Mouse (Mus musculus): Measurements from ENCODE around the gene Bysl. TPM values are rescaled to one million over a fixed set of nuclear protein-coding genes. Genes with fewer than 3 reads are reported as not detected.
"Not testable (repeated sequence)": the region's sequence is repeated elsewhere in the genome, so short reads cannot be mapped to it uniquely, and the experiment has no call there.

The Bysl gene
- total and polyA plus RNA-seq, 2 experiments from 2014 or later = 25.8 to 33.1 TPM

DNA sequence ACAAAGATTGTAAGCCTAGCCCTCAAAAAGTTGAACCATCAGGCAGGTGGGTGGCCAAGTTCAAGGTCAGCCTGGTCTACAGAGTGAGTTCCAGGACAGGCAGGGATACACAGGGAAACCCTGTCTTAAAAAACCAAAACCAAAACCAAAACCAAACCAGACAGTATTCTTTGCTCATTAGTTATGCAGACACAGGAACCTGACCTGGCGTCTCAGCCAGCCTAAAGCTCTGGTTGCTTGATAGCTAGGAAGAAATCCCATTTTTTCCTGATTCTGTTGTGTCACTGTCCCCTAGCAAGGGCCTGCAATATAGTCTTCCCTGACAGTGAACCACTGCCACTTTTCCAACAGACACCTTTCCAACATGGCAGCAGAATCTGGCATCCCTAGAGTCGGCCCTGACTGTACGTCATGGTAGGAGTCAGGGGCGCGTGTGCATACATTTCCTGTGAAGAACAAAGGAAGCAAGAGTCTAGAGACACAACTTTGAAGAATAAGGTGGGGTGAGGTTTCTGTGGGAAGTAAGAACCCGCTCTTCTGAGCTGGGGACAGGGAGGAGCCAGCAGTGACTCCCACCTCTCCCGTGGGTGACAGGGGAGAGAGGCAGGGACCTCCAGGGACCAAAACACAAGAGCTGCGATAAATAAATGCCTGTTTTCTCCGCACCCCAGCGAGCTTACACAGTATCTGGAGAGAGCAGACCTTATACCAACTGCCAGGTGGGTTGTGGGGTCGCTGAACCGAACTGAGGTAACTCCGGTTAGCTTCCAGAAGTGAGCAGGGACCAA, 10.5 kb downstream of the Bysl start:
- Histone ChIP-seq H3K27me3 (ENCODE audit: insufficient read depth, low read length) (no peaks in the 10 kb centered on the region), H3K4me1 (ENCODE audit: insufficient read depth, low read length) (no peaks in the 10 kb centered on the region), H3K4me3 (ENCODE audit: low read depth, low read length) (no peak overlapping the region), H3K4me2 (ENCODE audit: low read depth, low read length, poor library complexity, severe bottlenecking) (no peak overlapping the region), H3K9ac (replicated peaks; ENCODE audit: low read length, poor library complexity, severe bottlenecking) (no peak overlapping the region), H3K36me3 (ENCODE audit: insufficient read depth, low read length) (peaks cover 42% of the 10 kb centered on the region), H3K9me3 (ENCODE audit: low read length) (no peaks in the 10 kb centered on the region), H3K27ac (ENCODE audit: low read depth, low read length) (no peak overlapping the region)
- 83% methylated on average over 13 of the region's 13 CpGs for WGBS
- DNase-seq (ENCODE audit: low spot score) (no peak), ATAC-seq (ENCODE audit: low FRiP score) (no peak)
- TF ChIP-seq CTCF (IDR thresholded peaks at IDR 0.05) = no peak

DNA sequence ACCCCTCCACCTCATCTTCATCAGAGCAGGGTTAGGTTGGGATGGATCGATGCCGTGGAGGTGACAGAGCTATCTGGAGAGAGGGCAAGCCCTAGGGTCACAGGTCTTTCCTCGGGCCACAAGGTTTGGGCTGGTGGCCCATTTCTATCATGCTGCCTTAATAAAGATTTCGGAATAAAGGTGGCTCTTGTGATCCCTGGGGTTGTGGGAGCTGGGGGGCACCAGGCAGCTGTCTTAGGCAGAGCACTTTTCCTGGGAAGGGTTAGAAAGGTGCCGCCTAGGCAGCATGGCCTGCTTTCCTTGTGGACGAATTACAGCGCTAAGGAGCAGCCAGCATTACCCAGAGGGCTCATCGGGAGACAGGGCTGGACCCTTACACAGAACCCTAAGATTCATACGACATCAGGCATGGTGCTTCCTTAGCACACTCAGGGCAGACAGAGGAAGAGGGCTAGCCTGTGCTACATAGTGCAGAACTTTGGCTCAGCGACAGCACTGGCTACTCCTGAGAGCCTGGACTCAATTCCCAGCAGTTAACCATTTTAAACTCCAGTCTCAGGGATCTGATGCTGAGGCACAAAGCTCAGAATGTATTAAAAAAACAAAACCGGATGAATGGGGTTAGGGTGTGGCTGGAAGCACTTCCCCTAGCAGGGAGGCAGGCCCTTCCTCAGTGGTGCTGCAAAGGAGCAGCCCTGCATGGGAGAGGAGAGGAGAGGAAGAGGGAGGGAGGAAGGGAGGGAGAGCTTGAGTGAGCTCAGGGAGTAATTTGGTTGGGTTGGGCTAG, 11.6 kb downstream of the Bysl start:
- Histone ChIP-seq H3K9ac (replicated peaks; ENCODE audit: low read length, poor library complexity, severe bottlenecking) (no peak overlapping the region), H3K36me3 (ENCODE audit: insufficient read depth, low read length) (peaks cover 31% of the 10 kb centered on the region), H3K4me2 (ENCODE audit: low read depth, low read length, poor library complexity, severe bottlenecking) (no peak overlapping the region), H3K4me1 (ENCODE audit: insufficient read depth, low read length) (no peaks in the 10 kb centered on the region), H3K4me3 (ENCODE audit: low read depth, low read length) (no peak overlapping the region), H3K27ac (ENCODE audit: low read depth, low read length) (no peak overlapping the region), H3K27me3 (ENCODE audit: insufficient read depth, low read length) (no peaks in the 10 kb centered on the region), H3K9me3 (ENCODE audit: low read length) (no peaks in the 10 kb centered on the region)
- DNase-seq (ENCODE audit: low spot score) (no peak), ATAC-seq (ENCODE audit: low FRiP score) (no peak)
- WGBS = 82% methylated on average over 11 of the region's 11 CpGs
- TF ChIP-seq CTCF (IDR thresholded peaks at IDR 0.05) = no peak

DNA sequence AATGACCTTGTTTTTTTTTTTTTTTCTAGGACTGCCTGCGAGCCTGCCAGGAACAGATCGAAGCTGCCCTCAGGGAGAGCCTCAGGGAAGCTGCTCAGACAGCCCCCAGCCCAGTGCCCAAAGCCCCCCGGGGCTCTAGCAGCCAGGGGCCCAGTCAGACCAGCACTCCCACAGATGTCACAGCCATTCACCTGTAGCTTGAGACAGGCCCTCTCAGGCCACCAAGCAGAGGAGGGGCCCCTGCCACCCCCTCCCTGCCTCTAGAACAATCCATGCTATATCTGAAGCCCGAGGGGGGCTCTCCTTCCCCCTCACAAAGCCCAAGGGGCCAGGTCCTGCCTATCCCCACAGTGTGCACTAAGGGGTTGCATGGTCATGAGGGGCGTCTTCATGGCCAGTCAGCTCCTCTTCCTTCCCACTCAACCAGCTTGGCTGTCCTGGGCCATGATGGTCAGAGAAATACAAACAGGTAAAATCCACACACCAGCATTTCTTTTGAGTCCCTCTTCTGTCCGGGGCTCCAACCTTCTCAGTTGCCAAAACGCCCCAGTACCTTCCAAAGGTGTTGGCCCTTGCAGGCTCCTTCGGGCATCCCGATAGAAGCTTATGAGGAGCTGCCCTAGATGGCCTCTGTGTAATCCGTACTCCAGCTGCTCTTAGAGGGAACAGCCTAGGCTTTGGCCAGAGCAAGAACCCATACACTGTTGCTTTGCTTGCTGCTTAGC, 12.6 kb downstream of the Bysl start:
- not testable (repeated sequence) for H3K4me1 ChIP-seq (ENCODE audit: insufficient read depth, low read length); H3K27ac ChIP-seq (ENCODE audit: low read depth, low read length); H3K4me2 ChIP-seq (ENCODE audit: low read depth, low read length, poor library complexity, severe bottlenecking); H3K4me3 ChIP-seq (ENCODE audit: low read depth, low read length); ATAC-seq (ENCODE audit: low FRiP score); H3K27me3 ChIP-seq (ENCODE audit: insufficient read depth, low read length); DNase-seq (ENCODE audit: low spot score); H3K9ac ChIP-seq (replicated peaks; ENCODE audit: low read length, poor library complexity, severe bottlenecking); H3K9me3 ChIP-seq (ENCODE audit: low read length)
- H3K36me3 ChIP-seq (ENCODE audit: insufficient read depth, low read length) = peaks cover 27% of the 10 kb centered on the region
- WGBS = 80% methylated on average over 10 of the region's 10 CpGs

DNA sequence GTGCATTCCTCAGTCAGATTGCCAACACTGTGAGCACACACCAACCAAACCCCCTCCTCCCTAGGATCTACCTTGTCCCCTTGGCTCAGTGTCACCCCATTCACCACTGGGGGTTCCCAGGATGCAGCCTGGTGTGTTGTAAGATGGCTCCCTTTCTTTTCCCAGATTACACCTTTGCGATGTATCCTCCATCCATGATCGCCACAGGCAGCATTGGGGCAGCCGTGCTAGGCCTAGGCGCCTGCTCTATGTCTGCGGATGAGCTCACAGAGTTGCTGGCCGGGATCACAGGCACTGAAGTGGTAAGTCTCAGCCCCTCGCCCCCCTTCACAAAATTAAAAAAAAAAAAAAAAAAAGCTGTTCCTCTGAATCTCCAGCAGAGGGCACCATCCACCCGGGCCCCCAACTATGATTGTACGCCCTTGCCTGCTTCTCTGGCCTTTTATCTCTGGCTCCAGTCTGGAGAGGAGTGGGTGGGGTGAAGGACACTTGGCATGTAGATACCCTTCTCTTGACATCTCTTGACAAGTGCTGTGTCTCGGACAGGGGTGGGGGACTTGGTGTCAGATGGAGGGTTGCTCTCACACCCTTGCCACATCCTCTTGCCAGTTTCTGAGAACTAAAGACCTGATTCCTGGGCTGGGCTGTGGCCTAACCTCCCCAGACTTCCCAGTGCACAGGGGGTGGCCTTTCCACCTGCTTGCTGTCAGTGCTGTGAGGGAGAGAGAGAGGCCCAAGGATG, 13.3 kb downstream of the Bysl start:
- 21% methylated on average over 10 of the region's 10 CpGs for WGBS
- peak; percentile 85 for TF ChIP-seq CTCF (IDR thresholded peaks at IDR 0.05)
- no peaks in the 10 kb centered on the region for H3K27me3 ChIP-seq (ENCODE audit: insufficient read depth, low read length)
- H3K9ac ChIP-seq (replicated peaks; ENCODE audit: low read length, poor library complexity, severe bottlenecking) = no peak overlapping the region
- no peak overlapping the region for H3K4me2 ChIP-seq (ENCODE audit: low read depth, low read length, poor library complexity, severe bottlenecking)
- DNase-seq (ENCODE audit: low spot score) = peak; percentile 63
- no peak overlapping the region for H3K27ac ChIP-seq (ENCODE audit: low read depth, low read length)
- H3K4me3 ChIP-seq (ENCODE audit: low read depth, low read length) = no peak overlapping the region
- ATAC-seq (ENCODE audit: low FRiP score) = peak; percentile 22; the same call in 1 of the 2 replicates
- H3K36me3 ChIP-seq (ENCODE audit: insufficient read depth, low read length) = peaks cover 25% of the 10 kb centered on the region
- no peaks in the 10 kb centered on the region for H3K9me3 ChIP-seq (ENCODE audit: low read length)
- H3K4me1 ChIP-seq (ENCODE audit: insufficient read depth, low read length) = no peaks in the 10 kb centered on the region

DNA sequence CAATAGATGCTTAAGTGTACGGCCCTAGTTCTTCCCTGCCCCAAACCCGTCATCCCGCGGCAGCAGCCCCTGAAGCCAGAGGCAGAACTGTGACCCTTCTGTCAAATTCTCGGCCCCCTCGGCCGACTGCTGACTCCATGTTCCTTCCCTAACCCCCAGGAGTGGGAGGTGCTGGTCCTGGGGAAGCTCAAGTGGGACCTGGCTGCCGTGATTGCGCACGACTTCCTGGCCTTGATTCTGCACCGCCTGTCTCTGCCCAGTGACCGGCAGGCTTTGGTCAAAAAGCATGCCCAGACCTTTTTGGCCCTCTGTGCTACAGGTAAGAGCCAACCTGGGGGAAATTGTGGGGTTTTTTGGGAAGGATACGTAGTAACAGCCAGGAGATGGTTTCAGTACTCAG, 14.0 kb downstream of the Bysl start:
- Histone ChIP-seq H3K9ac (replicated peaks; ENCODE audit: low read length, poor library complexity, severe bottlenecking) (no peak overlapping the region), H3K36me3 (ENCODE audit: insufficient read depth, low read length) (peaks cover 20% of the 10 kb centered on the region), H3K4me1 (ENCODE audit: insufficient read depth, low read length) (no peaks in the 10 kb centered on the region), H3K4me3 (ENCODE audit: low read depth, low read length) (no peak overlapping the region), H3K4me2 (ENCODE audit: low read depth, low read length, poor library complexity, severe bottlenecking) (no peak overlapping the region), H3K27ac (ENCODE audit: low read depth, low read length) (no peak overlapping the region), H3K27me3 (ENCODE audit: insufficient read depth, low read length) (no peaks in the 10 kb centered on the region), H3K9me3 (ENCODE audit: low read length) (no peaks in the 10 kb centered on the region)
- ATAC-seq (ENCODE audit: low FRiP score) = no peak
- no peak for TF ChIP-seq CTCF (IDR thresholded peaks at IDR 0.05)
- DNase-seq (ENCODE audit: low spot score) = no peak
- WGBS = 49% methylated on average over 13 of the region's 13 CpGs
